Mouse (Mus musculus) liver, embryonic 14.5 days (tissue): ENCODE results near the gene Lpp.

Experiments
- CTCF ChIP-seq: IDR thresholded peaks from 2 replicates; pipeline ENCODE4 v1.5.1; 2016; ENCODE audit warnings: antibody characterized with exemption, low read depth, control low read depth
- EP300 ChIP-seq: IDR thresholded peaks from 2 replicates; pipeline ENCODE4 v1.6.1; 2016; ENCODE audit warnings: antibody characterized with exemption, low read depth

DNA sequence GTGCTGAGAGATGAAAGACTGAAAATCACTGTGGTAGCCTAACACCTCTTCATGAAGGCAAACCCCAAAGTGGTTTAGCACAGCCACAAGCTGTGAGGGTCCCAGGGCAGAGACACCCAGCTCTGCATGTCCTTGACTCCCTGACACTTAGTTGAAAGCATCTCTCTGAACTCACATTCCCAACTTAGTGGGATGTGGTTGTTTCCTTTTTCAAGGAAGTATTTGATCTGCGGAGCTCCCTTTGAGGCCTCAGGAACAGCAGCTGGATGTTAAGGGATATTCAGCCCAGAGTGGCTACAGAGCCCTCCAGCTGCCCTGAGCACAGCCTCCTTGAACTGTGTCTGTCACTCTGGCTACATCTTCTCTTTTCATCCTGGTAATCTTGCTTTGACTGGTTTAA is 48.0 kb downstream of the Lpp start:
- TF ChIP-seq CTCF (no peak), EP300 (no peak)
